Mouse (Mus musculus): ENCODE data around the gene Ywhag.

Gene Ywhag

DNA sequence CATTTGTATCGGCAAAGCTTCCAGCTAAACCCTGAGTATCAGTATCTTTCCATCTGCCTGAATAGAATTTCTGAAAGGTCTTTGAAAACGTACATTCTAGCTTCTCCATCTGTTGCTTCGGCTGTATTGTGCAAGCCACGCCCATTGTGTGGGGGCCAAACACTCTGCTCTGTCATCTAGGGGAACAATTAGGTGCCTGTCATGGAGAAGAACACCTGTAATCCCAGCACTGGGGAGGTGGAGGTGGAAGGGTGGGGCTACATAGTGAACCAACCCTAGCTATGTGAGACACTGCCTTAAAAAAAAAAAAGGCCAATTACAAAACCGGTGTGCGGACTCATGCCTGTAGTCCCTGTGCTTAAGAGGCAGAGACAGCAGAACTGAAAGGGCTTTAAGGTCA, 8.3 kb upstream of the Ywhag start:
- H3K27me3 ChIP-seq (ENCODE audit: insufficient read depth, low read length), result no peaks in the 10 kb centered on the region
- H3K4me3 ChIP-seq (replicated peaks; ENCODE audit: low read length), result no peak overlapping the region
- no peaks in the 10 kb centered on the region for H3K9me3 ChIP-seq (ENCODE audit: low read length)
- no peak for TF ChIP-seq NANOG (IDR thresholded peaks at IDR 0.05; ENCODE audit: borderline replicate concordance, low read length)
- TF ChIP-seq CTCF (conservative IDR thresholded peaks at IDR 0.05; ENCODE audit: low read length), result no peak
- no peak for TF ChIP-seq POU5F1 (IDR thresholded peaks at IDR 0.05; ENCODE audit: borderline replicate concordance, low read length)
- H3K4me1 ChIP-seq (replicated peaks; ENCODE audit: low read depth, low read length), result peaks cover 77% of the 10 kb centered on the region
- no peaks in the 10 kb centered on the region for H3K36me3 ChIP-seq (ENCODE audit: insufficient read depth, low read length)

DNA sequence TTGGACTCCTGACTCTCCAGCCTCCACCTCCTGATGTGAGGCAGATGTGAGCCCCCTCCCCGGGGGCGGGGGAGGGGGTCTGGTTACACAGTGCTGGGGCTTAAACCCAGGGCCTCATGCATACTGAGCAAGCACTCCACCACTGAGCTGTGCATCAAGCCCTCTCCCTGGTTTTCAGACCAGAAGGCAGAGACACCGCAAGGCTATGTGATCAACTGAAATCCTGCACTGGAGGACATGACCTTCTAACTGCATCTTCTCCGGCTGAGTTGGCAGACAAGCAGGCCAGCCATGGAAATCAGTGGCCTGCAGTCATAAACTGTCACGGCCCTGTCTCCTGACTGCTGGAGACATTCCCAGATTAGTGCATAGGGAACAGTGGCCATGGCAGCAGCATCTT, 6.2 kb upstream of the Ywhag start:
- Histone ChIP-seq H3K36me3 (ENCODE audit: insufficient read depth, low read length) (no peaks in the 10 kb centered on the region), H3K4me3 (replicated peaks; ENCODE audit: low read length) (no peak overlapping the region), H3K4me1 (replicated peaks; ENCODE audit: low read depth, low read length) (peaks cover 79% of the 10 kb centered on the region), H3K9me3 (ENCODE audit: low read length) (no peaks in the 10 kb centered on the region), H3K27me3 (ENCODE audit: insufficient read depth, low read length) (no peaks in the 10 kb centered on the region)
- TF ChIP-seq POU5F1 (IDR thresholded peaks at IDR 0.05; ENCODE audit: borderline replicate concordance, low read length) (no peak), NANOG (IDR thresholded peaks at IDR 0.05; ENCODE audit: borderline replicate concordance, low read length) (no peak; the same call in 1 of the 2 replicates), CTCF (conservative IDR thresholded peaks at IDR 0.05; ENCODE audit: low read length) (no peak)

DNA sequence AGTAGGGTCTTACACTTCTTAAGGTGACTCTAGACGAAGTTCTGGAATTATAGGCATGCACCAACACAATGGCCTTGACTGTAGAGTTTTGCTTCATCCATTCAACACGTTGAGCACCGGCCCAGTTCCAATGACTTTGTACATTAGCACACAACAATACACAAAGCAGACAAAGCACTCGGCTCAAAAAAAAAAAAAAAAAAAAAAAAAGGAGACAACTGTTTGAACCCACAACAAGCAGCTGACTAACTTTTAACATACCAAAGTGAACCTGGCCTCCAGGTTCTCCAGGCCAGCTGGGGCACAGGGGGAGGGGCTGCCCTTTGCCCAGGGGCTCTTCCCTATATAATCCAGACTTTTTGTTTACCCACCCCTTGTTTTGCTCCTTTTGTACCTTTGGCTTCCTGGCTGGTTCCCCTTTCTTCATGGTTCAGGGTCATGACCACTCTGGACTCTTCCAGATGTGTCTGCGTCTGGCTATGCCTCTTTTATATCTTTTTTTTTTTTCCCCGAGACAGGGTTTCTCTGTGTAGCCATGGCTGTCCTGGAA, 1.3 kb upstream of the Ywhag start:
- Histone ChIP-seq H3K36me3 (ENCODE audit: insufficient read depth, low read length) (peaks cover 23% of the 10 kb centered on the region), H3K4me1 (replicated peaks; ENCODE audit: low read depth, low read length) (peaks cover 68% of the 10 kb centered on the region), H3K4me3 (replicated peaks; ENCODE audit: low read length) (peak overlapping the region; percentile 99), H3K9me3 (ENCODE audit: low read length) (no peaks in the 10 kb centered on the region), H3K27me3 (ENCODE audit: insufficient read depth, low read length) (no peaks in the 10 kb centered on the region)
- TF ChIP-seq POU5F1 (IDR thresholded peaks at IDR 0.05; ENCODE audit: borderline replicate concordance, low read length), result no peak

DNA sequence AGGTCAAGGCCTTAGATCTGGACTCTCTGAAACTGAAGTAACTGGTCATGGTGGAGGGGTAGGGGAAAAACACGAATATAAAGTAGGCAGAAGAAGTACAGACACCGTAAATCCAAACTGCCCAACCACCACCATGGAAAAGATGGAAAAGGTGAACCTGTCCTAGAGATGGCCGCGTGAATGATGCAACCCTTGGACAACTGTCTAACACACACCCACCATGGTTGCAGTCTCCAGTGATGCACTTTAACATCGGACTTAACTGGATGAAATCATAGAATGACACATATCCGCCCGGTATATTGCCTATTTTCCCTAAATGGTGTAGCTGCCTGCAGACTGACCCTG, 734 bp upstream of the Ywhag start:
- H3K9me3 ChIP-seq (ENCODE audit: low read length), result no peaks in the 10 kb centered on the region
- peaks cover 29% of the 10 kb centered on the region for H3K36me3 ChIP-seq (ENCODE audit: insufficient read depth, low read length)
- H3K4me1 ChIP-seq (replicated peaks; ENCODE audit: low read depth, low read length), result peaks cover 68% of the 10 kb centered on the region
- TF ChIP-seq CTCF (conservative IDR thresholded peaks at IDR 0.05; ENCODE audit: low read length), result no peak
- TF ChIP-seq NANOG (IDR thresholded peaks at IDR 0.05; ENCODE audit: borderline replicate concordance, low read length), result no peak
- no peak for TF ChIP-seq POU5F1 (IDR thresholded peaks at IDR 0.05; ENCODE audit: borderline replicate concordance, low read length)
- no peaks in the 10 kb centered on the region for H3K27me3 ChIP-seq (ENCODE audit: insufficient read depth, low read length)
- H3K4me3 ChIP-seq (replicated peaks; ENCODE audit: low read length), result peak overlapping the region; percentile 99

DNA sequence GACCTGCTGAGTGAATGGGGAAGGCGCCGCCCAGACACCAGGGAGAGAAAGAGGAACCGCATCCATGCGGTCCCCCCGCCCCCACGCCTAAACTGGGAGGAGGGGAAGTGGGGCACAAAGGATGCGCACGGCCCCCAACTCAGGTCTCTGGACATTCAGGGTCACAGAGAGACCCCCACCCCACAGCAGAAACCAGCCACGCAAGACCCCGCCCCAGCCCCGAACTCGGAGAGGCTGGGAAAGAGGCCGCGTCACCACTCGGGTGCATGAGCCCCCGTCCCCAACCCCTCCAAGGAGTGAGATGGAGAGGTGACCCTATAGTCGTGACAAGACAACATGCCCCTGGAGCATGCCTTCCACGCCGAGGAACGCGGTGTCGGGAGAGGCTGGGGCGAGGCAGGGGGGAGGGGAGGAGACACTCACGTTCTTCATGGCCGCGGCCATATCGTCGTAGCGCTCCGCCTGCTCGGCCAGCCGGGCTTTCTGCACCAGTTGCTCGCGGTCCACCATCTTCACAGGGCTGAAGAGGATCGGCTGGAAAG, 445 bp downstream of the Ywhag start:
- Histone ChIP-seq H3K4me1 (replicated peaks; ENCODE audit: low read depth, low read length) (peaks cover 73% of the 10 kb centered on the region), H3K9me3 (ENCODE audit: low read length) (no peaks in the 10 kb centered on the region), H3K4me3 (replicated peaks; ENCODE audit: low read length) (peak overlapping the region; percentile 99), H3K36me3 (ENCODE audit: insufficient read depth, low read length) (peaks cover 41% of the 10 kb centered on the region), H3K27me3 (ENCODE audit: insufficient read depth, low read length) (no peaks in the 10 kb centered on the region)
- TF ChIP-seq CTCF (conservative IDR thresholded peaks at IDR 0.05; ENCODE audit: low read length) (no peak), POU5F1 (IDR thresholded peaks at IDR 0.05; ENCODE audit: borderline replicate concordance, low read length) (no peak), NANOG (IDR thresholded peaks at IDR 0.05; ENCODE audit: borderline replicate concordance, low read length) (no peak)

DNA sequence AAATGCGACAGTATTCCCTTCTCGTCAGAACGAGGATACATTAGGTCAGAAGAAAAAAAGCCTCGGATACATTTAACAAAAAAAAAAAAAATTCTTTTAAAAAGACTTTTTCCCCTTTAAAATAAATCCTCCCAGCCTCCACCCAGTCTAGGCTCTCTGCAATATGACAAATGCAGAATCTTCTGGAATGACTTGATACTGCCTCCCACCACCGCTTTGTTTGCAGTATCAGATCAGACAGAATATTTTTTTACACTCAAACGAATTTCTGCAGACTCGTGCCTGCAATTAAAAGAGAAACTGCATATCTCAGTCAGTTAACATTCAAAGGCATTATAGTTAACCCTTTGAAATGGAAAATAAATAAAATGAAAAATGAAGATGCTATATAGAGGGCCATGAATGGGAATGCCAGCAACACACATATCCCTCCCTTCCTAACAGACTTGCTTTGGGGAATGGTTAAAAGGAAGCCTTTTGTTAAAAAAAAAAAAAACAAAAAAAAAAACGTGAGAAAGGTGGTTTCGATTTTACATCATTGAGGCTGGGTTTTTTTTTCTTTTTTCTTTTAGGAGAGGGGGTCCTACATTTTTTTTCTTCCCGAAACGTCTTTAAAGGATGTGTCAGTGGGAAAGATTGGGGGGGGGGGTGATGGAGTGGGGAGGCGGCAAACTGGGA, 1.1 kb downstream of the Ywhag start:
- Histone ChIP-seq H3K36me3 (ENCODE audit: insufficient read depth, low read length) (peaks cover 47% of the 10 kb centered on the region), H3K9me3 (ENCODE audit: low read length) (no peaks in the 10 kb centered on the region), H3K27me3 (ENCODE audit: insufficient read depth, low read length) (no peaks in the 10 kb centered on the region), H3K4me1 (replicated peaks; ENCODE audit: low read depth, low read length) (peaks cover 79% of the 10 kb centered on the region), H3K4me3 (replicated peaks; ENCODE audit: low read length) (peak overlapping the region; percentile 99)
- TF ChIP-seq NANOG (IDR thresholded peaks at IDR 0.05; ENCODE audit: borderline replicate concordance, low read length) (no peak), POU5F1 (IDR thresholded peaks at IDR 0.05; ENCODE audit: borderline replicate concordance, low read length) (no peak), CTCF (conservative IDR thresholded peaks at IDR 0.05; ENCODE audit: low read length) (no peak)

DNA sequence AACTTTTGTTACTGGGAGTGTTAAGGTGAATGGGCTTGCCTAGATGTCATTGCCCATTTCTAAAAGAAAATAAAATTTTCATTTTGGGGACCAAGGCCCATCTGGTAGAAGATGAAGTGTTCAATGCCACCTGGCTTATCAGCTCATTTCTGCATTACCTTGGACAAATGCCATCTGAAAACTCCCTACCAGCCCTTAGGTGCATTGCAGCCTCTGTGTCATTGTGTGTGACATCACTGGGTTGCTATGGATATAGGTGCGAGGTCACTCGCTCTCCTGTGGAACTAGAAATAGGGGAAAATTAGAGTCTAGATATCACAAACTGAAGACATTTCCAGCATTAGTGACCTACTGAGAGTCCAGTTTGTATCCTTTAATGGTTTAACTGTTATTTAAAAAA, 2.1 kb downstream of the Ywhag start:
- TF ChIP-seq NANOG (IDR thresholded peaks at IDR 0.05; ENCODE audit: borderline replicate concordance, low read length), result no peak
- no peak for TF ChIP-seq CTCF (conservative IDR thresholded peaks at IDR 0.05; ENCODE audit: low read length)
- TF ChIP-seq POU5F1 (IDR thresholded peaks at IDR 0.05; ENCODE audit: borderline replicate concordance, low read length), result no peak
- no peaks in the 10 kb centered on the region for H3K27me3 ChIP-seq (ENCODE audit: insufficient read depth, low read length)

DNA sequence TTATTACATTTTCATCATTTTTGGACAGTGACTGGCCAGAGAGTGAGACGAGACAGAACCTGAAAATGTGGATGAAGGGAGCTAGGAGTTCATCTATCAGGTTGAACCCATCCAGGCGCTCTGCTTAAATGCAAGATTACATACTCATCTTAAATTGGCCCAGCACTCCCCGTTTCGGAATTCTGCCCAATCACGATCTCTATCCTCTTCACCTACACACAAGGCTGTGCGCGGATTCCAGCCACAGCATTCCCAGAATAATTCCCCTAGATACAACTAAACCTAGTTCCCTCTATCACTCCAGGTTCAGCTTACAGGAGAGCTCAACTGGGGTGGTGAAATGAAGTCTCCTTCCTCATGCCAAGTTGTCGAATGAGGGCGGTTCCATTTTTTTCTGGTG, 2.9 kb downstream of the Ywhag start:
- Histone ChIP-seq H3K36me3 (ENCODE audit: insufficient read depth, low read length) (peaks cover 65% of the 10 kb centered on the region), H3K4me1 (replicated peaks; ENCODE audit: low read depth, low read length) (peaks cover 79% of the 10 kb centered on the region), H3K4me3 (replicated peaks; ENCODE audit: low read length) (peak overlapping the region; percentile 99), H3K9me3 (ENCODE audit: low read length) (no peaks in the 10 kb centered on the region), H3K27me3 (ENCODE audit: insufficient read depth, low read length) (no peaks in the 10 kb centered on the region)
- TF ChIP-seq NANOG (IDR thresholded peaks at IDR 0.05; ENCODE audit: borderline replicate concordance, low read length), result no peak

More for the DNA sequence above, 2.1 kb downstream of the Ywhag start:
- Histone ChIP-seq H3K4me3 (replicated peaks; ENCODE audit: low read length) (peak overlapping the region; percentile 99), H3K4me1 (replicated peaks; ENCODE audit: low read depth, low read length) (peaks cover 79% of the 10 kb centered on the region), H3K9me3 (ENCODE audit: low read length) (no peaks in the 10 kb centered on the region), H3K36me3 (ENCODE audit: insufficient read depth, low read length) (peaks cover 57% of the 10 kb centered on the region)
